Mouse (Mus musculus) erythroblast, embryonic 14.5 days (primary cell): ENCODE data around the gene Tsr1. TPM values are rescaled to one million over a fixed set of nuclear protein-coding genes. Genes with fewer than 3 reads are reported as not detected.
A peak's percentile ranks its signal among the peaks of the same experiment; 100 is the strongest.

ENCODE experiments used
- H3K27me3 ChIP-seq: 2 replicates; pipeline ENCODE4 v1.6.1; 2012; ENCODE audit warnings: inconsistent platforms; ENCODE audit not compliant: control insufficient read depth
- H3K36me3 ChIP-seq: 2 replicates; pipeline ENCODE4 v1.6.1; 2012; ENCODE audit warnings: mild to moderate bottlenecking, inconsistent platforms; ENCODE audit not compliant: control insufficient read depth
- H3K4me1 ChIP-seq: 2 replicates; pipeline ENCODE4 v1.6.1; 2012; ENCODE audit warnings: inconsistent platforms; ENCODE audit not compliant: control insufficient read depth
- H3K4me3 ChIP-seq: replicated peaks from 2 replicates; pipeline ENCODE3; 2012; ENCODE audit warnings: moderate library complexity, mild to moderate bottlenecking, inconsistent platforms
- H3K9me3 ChIP-seq: 2 replicates; pipeline ENCODE4 v1.6.1; 2012; ENCODE audit warnings: low read length, inconsistent platforms, mixed read lengths; ENCODE audit not compliant: control insufficient read depth
- GATA1 ChIP-seq: IDR thresholded peaks from 2 replicates; pipeline ENCODE4 v1.6.1; 2012; ENCODE audit warnings: low read length, inconsistent platforms, mixed read lengths
- TAL1 ChIP-seq: IDR thresholded peaks from 3 replicates; pipeline ENCODE4 v1.6.1; 2012; ENCODE audit warnings: low read length, inconsistent platforms, mixed read lengths
- polyA plus RNA-seq: library from polyadenylated mRNA; stranded (reverse); fragments of >175 nt; gene quantifications from 2 replicates; pipeline ENCODE4 v1.2.3, GENCODE M21; 2012

Tsr1 gene
- 0.09 and 0.24 TPM in 2 replicates for polyA plus RNA-seq

DNA sequence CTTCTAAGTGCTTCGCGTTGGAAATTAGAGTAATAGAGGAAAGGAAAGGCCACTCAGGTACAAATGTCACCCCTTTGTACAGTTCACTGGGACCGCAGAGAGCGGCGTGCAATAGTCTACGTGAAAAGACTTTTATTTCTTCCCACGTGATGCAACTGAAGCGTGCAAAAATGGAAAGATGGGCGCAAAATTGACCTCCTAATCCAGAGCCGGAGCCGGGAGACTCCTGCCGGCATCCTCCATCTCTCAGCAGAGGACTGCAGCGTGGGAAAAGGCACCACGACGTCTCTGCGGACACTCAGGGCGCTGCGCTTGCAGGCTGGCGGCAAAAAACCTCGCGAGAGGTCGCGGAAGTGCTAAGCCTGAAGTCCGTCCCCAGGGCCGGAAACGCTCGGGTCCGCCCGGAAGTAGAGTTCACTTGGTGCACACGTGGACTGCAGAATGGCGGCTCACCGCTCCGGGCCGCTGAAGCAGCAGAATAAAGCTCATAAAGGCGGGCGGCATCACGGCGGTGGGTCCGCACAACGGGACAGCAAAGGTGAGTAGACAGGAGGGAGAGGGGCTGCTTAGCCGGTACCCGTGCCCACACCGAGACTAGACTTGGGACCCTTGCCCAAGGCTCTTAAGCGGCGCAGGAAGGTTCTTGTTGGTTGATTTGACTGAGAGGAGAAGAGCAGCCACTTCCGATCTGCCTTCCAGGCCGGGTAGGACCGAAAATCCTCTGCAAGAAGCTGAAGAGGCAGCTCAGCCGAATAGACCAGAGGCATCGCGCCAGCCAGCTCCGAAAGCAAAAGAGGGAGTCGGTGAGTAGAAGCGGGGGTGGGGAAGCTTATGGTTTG, at the start of gene Tsr1:
TSS of gene Tsr1 (plus strand) at position 394 of the 839 bp plus-strand sequence.
- peaks cover 47% of the 10 kb centered on the region for H3K4me1 ChIP-seq
- no peaks in the 10 kb centered on the region for H3K27me3 ChIP-seq
- H3K9me3 ChIP-seq, result no peaks in the 10 kb centered on the region
- H3K4me3 ChIP-seq, result peak within 1 kb of the TSS; percentile 91
- TF ChIP-seq GATA1, result no peak
- TF ChIP-seq TAL1, result no peak
- peaks cover 36% of the 10 kb centered on the region for H3K36me3 ChIP-seq

GRCm38 (mm10) chr11:74850998-74851661, 46.7 kb upstream of the Tsr1 start:
- Histone ChIP-seq H3K4me3 (no peak overlapping the region), H3K9me3 (no peaks in the 10 kb centered on the region), H3K27me3 (no peaks in the 10 kb centered on the region), H3K36me3 (peaks cover 10% of the 10 kb centered on the region), H3K4me1 (peaks cover 20% of the 10 kb centered on the region)
- no peak for TF ChIP-seq GATA1
- no peak for TF ChIP-seq TAL1

DNA sequence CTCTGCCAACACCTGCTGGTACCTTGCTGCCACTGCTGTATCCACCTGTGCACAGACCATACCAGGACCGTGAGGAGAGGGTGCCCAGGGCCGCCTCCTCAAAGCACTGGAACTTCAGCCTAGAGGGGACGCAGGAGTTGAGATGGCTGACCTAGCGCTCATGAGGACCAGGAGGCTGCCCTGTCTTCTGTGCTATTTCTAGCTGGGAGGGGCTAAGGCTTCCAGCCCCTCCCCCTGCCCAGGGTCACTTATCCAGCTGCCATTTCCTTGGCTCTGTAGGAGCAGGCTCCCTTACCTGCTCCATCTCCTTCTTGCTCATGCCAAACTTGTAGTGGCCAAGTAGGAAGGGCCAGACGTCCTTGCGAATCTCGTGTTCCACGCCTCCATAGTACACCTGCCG, 40.1 kb upstream of the Tsr1 start:
- no peak overlapping the region for H3K4me3 ChIP-seq
- H3K36me3 ChIP-seq, result peaks cover 9% of the 10 kb centered on the region
- TF ChIP-seq GATA1, result no peak
- TF ChIP-seq TAL1, result no peak
- no peaks in the 10 kb centered on the region for H3K9me3 ChIP-seq
- H3K4me1 ChIP-seq, result peaks cover 3% of the 10 kb centered on the region; the same call in 1 of the 2 replicates
- H3K27me3 ChIP-seq, result no peaks in the 10 kb centered on the region

DNA sequence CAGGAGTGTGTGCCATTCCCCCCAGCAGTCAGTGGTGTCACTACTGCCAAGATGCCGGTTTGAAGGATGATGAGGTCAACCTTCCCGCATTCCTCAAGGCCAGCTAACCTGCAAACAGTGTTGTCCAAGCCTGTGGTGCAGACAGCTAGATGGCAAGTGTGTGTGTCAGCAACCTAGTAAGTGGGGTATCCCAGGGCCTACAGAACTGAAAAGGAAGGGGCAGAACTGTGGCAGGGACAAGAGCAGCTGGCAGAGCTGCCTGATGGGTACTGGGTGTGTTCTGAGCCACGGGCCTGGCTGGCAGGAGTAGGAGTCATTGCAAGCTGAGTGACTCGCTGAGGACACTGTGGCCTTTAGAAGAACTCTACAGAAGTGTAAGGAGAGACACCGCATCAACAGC, 35.7 kb upstream of the Tsr1 start:
- peaks cover 3% of the 10 kb centered on the region; the same call in 1 of the 2 replicates for H3K4me1 ChIP-seq
- H3K27me3 ChIP-seq, result no peaks in the 10 kb centered on the region
- peaks cover 14% of the 10 kb centered on the region for H3K36me3 ChIP-seq
- TF ChIP-seq GATA1 (no peak), TAL1 (no peak)
- no peaks in the 10 kb centered on the region for H3K9me3 ChIP-seq
- no peak overlapping the region for H3K4me3 ChIP-seq

- no peak for TF ChIP-seq GATA1
- TF ChIP-seq TAL1, result no peak
- no peak overlapping the region for H3K4me3 ChIP-seq
- H3K4me1 ChIP-seq, result peaks cover 3% of the 10 kb centered on the region; the same call in 1 of the 2 replicates
- H3K27me3 ChIP-seq, result no peaks in the 10 kb centered on the region
- H3K9me3 ChIP-seq, result no peaks in the 10 kb centered on the region
- peaks cover 21% of the 10 kb centered on the region for H3K36me3 ChIP-seq
Measured at GRCm38 (mm10) chr11:74863471-74863870, 34.4 kb upstream of the Tsr1 start.

GRCm38 (mm10) chr11:74864421-74864820, 33.5 kb upstream of the Tsr1 start:
- H3K4me1 ChIP-seq, result peaks cover 3% of the 10 kb centered on the region; the same call in 1 of the 2 replicates
- H3K36me3 ChIP-seq, result peaks cover 21% of the 10 kb centered on the region
- no peak overlapping the region for H3K4me3 ChIP-seq
- H3K27me3 ChIP-seq, result no peaks in the 10 kb centered on the region
- no peaks in the 10 kb centered on the region for H3K9me3 ChIP-seq
- TF ChIP-seq TAL1 (no peak), GATA1 (no peak)

GRCm38 (mm10) chr11:74865252-74865651, 32.6 kb upstream of the Tsr1 start:
- H3K9me3 ChIP-seq, result no peaks in the 10 kb centered on the region

GRCm38 (mm10) chr11:74866640-74867039, 31.2 kb upstream of the Tsr1 start:
- TF ChIP-seq GATA1 (no peak), TAL1 (no peak)
- H3K9me3 ChIP-seq, result no peaks in the 10 kb centered on the region
- H3K27me3 ChIP-seq, result no peaks in the 10 kb centered on the region
- no peak overlapping the region for H3K4me3 ChIP-seq
- H3K36me3 ChIP-seq, result peaks cover 21% of the 10 kb centered on the region; the same call in 1 of the 2 replicates
- no peaks in the 10 kb centered on the region for H3K4me1 ChIP-seq

More at GRCm38 (mm10) chr11:74865252-74865651, 32.6 kb upstream of the Tsr1 start:
- Histone ChIP-seq H3K36me3 (peaks cover 21% of the 10 kb centered on the region; the same call in 1 of the 2 replicates), H3K4me3 (no peak overlapping the region), H3K4me1 (peaks cover 3% of the 10 kb centered on the region; the same call in 1 of the 2 replicates), H3K27me3 (no peaks in the 10 kb centered on the region)
- TF ChIP-seq TAL1 (no peak), GATA1 (no peak)

DNA sequence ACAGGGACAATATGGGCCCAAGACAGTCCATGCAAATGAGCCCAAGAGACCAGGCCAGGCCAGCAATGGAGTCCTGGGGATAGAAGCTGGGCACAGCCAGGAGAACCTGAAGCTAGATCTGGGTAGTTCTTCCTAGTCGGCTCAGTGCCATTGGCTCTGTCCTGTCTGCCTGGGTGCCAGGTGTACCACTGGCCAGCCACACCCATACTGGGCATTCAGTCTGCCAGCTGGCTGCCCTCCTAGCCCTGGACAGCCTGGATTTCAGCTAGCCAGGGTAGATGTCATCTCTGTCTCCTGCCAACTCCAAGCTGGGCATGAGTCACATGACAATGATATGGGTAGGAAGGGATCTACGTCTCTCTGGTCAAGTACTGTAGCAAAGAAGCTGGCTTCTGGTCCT, 30.7 kb upstream of the Tsr1 start:
- TF ChIP-seq TAL1 (no peak), GATA1 (no peak)
- Histone ChIP-seq H3K9me3 (no peaks in the 10 kb centered on the region), H3K27me3 (no peaks in the 10 kb centered on the region), H3K4me1 (no peaks in the 10 kb centered on the region), H3K4me3 (no peak overlapping the region), H3K36me3 (peaks cover 19% of the 10 kb centered on the region; the same call in 1 of the 2 replicates)
